Mouse (Mus musculus): ENCODE results near the gene Col4a4.

Gene Col4a4

DNA sequence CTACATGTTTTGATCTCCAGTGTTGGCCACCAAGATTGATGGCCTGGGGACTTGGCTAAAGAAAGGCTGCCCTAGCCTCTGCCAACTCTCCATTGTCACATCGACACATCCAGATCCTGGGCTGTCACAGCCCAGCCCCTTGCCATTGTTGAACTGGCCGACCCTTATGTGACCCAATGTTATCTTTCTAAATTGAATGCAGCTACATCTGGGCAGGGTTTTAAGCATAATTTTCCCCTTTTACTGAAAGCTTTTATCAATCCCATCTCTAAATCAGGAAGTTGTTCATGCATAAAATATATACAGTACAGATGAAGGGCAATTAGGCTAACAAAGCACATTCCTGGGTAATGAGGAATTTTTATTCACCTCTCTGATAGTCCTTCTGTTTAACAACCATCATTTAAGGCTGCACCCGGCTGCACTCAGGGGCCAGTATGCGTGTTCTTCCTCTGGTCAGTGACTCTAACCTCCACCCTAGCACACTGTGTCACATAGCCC lies 112.1 kb downstream of the Col4a4 start:
- DNase-seq, result no peak

- no peak for DNase-seq
Observed at GRCm38 (mm10) chr1:82473467-82473866, 113.2 kb downstream of the Col4a4 start.

GRCm38 (mm10) chr1:82470516-82471225 lies 116.0 kb downstream of the Col4a4 start:
- DNase-seq, result no peak

DNA sequence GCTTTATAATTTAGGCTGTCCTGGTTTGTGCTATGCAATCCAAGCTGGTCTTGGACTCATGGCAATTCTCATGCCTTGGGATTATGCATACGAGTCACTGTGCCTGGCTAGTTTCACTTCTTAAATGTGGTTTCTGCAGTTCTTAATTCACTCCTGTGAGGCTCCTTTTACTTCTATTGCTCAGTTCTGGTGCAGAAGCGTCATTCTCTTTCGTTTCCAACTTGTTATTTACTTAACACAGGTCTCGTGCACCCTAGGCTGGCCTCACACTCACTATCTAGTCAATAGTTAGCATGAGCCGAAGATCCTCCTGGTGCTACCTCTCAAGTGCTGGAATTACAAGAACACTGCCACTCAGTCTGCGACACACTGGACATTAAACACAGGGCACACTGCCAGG lies 117.8 kb downstream of the Col4a4 start:
- no peak for DNase-seq

DNA sequence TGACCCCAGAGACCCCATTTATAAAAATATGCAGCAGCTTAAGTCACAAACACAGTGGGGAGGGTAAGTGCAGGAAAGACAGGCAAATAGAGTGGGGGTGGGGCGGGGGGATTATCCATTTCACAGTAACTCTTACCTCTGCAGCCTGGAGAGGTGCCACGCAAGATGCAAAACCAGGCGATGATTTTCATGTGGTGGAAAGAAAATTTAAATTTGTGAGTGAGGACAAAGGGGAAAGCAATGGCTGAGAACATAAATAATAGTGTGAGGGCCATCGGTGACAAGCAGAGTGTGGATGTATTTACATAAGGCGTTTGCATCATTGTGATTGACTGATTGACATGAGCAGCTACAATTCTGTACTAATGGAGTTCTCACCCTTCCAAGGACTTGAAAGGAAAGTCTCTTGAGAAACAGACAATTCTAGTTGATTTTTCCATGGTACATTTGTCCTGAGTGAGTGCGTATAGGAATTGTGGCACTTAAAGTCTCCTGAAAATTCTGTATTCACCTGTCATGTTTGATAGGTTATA lies 121.3 kb downstream of the Col4a4 start:
- DNase-seq, result no peak

- no peak for DNase-seq
Observed at GRCm38 (mm10) chr1:82461041-82461440, 125.6 kb downstream of the Col4a4 start.

GRCm38 (mm10) chr1:82459926-82460325 lies 126.7 kb downstream of the Col4a4 start:
- no peak for DNase-seq

- DNase-seq, result no peak
Observed at GRCm38 (mm10) chr1:82459350-82459749, 127.3 kb downstream of the Col4a4 start.

DNA sequence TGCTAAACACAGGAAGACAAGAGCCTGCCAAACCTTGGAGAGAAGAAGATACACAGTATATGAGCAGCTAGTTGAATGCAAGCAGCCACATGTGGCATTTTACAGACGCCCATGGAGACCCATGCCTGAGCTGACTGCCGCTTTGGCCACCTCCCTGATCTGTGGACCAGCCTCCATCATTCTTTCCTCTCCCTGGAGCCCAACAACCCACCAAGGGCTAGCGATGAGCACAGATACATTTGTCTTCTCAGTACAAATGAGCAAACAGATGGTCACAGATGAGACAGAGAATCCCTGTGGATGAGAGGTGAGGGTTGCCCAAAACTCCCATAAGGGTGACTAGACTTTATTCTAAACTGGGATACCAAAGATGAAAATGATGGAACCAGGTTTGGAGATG lies 132.6 kb downstream of the Col4a4 start:
- DNase-seq, result peak; percentile 57 to 60

- no peak for DNase-seq
Observed at GRCm38 (mm10) chr1:82451927-82452651, 134.6 kb downstream of the Col4a4 start.

- DNase-seq, result no peak
Observed at GRCm38 (mm10) chr1:82449851-82450250, 136.8 kb downstream of the Col4a4 start.

- no peak for DNase-seq
Observed at GRCm38 (mm10) chr1:82446049-82446448, 140.6 kb downstream of the Col4a4 start.

DNA sequence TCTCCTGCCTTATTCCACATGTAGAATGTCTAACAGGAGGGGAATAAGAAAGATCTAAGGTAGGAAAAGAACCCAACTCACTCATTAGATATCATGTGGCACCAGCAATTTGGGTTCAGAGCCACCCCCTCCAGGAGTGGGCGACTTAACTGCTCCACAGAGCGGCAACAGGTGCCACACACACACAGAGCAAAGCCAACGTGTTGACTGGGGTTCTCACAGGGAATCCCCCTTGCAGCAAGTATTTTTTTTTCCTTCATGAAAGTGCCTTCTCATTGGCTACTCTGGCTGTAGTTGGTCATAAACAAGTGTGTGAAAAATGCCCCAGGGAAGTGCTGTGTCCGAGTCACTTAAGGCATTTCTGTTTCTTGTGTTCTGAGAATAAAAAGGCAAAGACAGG lies 143.1 kb downstream of the Col4a4 start:
- DNase-seq, result no peak

- no peak for DNase-seq
Observed at GRCm38 (mm10) chr1:82440123-82440522, 146.5 kb downstream of the Col4a4 start.

GRCm38 (mm10) chr1:82437273-82437672 lies 149.4 kb downstream of the Col4a4 start:
- DNase-seq, result no peak

DNA sequence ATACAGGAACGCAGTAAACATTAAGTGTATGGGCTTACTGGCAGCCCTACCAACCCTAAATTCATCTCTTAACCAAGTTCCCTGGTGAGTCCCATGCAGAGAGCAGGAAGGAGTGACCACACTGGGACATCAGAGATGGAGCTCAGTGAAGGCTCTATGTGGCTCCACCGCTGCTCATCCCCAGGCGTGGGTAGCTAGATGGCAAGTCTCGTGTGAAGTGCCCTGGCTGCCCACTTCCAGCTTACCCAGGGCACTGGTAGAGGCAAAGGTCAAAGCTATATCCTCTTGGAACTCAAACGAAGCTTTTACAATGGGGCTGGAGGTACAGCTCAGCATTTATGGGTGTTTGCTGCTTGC lies 153.0 kb downstream of the Col4a4 start:
- DNase-seq, result no peak

DNA sequence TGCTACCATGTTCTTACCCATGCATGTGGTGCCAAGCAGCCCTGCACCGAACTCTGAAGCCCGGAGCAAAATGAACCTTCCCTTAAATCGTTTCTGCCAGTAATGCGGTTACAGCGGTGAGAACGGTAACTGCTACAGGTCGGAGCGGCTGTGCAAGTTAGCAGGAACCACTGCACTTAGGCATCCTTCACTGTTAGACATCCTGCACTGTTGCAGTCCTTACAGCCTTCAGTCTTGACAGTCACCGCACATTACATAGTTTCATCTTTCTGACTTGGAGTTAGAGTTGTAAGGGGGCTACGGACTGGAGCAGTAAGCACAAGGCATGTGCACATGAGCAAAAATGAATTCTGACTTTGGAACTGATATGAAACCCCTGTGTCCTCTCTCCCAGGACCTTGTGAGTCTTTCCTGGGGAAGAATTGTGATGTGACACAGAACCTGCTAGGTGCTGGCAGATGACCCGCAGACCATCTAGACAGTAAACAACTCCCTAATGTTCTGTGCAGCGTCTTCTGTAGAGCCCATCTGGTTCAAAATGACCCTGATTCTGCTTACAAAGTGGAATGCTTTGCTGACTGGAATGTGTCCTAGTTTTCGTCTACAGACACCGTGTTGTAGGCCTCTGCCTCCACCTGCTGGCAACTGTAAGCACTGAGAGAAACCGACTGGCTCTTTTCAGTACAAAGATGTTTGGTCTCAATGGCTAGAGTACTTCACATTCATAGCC lies 153.6 kb downstream of the Col4a4 start:
- DNase-seq, result peak; percentile 74 to 85

GRCm38 (mm10) chr1:82429061-82429460 lies 157.6 kb downstream of the Col4a4 start:
- no peak for DNase-seq

- no peak for DNase-seq
Observed at GRCm38 (mm10) chr1:82427729-82428128, 158.9 kb downstream of the Col4a4 start.

GRCm38 (mm10) chr1:82415641-82416040 lies 171.0 kb downstream of the Col4a4 start:
- DNase-seq, result no peak

- no peak for DNase-seq
Observed at GRCm38 (mm10) chr1:82414434-82415045, 172.1 kb downstream of the Col4a4 start.

DNA sequence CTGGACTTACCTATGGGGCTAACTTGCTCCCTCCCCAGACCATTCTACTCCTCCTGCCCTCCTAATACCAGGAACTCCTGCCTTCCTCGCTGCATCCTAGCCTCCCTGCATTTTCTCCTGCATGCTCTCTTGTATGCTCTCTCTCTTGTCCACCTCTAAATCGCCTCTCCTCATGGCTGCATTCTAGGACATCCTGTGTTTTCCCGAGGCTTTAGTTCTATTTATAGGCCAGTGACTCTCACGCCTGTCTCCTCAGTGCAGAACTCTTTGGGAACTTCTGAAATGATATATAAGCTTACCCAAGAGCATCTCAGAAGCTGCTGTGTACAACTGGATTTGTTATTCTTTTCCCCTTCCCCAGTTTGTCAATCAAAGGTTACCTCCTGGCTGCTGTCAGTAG lies 174.6 kb downstream of the Col4a4 start:
- no peak for DNase-seq

DNA sequence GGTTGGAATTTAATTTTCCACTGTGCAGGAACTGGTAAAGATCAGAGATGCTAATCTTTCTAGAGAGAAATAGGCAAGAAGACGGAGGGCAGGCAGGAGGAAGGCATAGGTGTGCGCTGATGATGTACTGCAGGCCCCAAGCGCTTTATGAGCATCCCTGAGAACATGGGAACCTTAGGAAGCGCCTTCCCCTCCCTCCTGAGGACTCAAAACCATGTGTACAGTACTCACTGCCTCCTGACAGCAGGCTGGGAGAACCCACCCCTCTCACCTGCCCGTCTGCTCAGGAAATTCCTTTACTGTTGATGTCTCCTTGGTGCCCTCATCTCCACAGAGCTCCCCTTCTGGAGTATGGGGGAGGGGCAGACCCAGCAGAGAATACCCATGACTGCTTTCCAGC lies 175.1 kb downstream of the Col4a4 start:
- DNase-seq, result no peak
